8 mouse cellular contexts compared by ENCODE assay signal in genomic region chr1:151570981-151571837, GRCm38 (mm10). TPM values are rescaled to one million over a fixed set of nuclear protein-coding genes. Genes with fewer than 3 reads are reported as not detected.
DNase-seq lines count a peak whose midpoint lies in the region; ATAC-seq lines count a peak whose summit lies in the region.

TSS of gene Fam129a (plus strand) at chr1:151571186.

- peak within 1 kb of the TSS; percentile 57 for H3K4me3 ChIP-seq in intestine, embryonic 15.5 days (replicated peaks)
- peak within 1 kb of the TSS; percentile 55 for H3K4me3 ChIP-seq in liver, embryonic 13.5 days (replicated peaks)

- H3K36me3 ChIP-seq in intestine, embryonic 15.5 days = no peaks in the 10 kb centered on the region
- no peaks in the 10 kb centered on the region for H3K36me3 ChIP-seq in liver, embryonic 13.5 days

- peak; percentile 40; the same call in 1 of the 2 replicates for ATAC-seq in cerebellum, adult (ENCODE audit: insufficient number of reproducible peaks, low FRiP score, low TSS enrichment)
- peak; percentile 80 for ATAC-seq in granulocyte monocyte progenitor cell, adult 5-6 weeks (replicated peaks; ENCODE audit: poor library complexity, severe bottlenecking)
- peak; percentile 90 for ATAC-seq in intestine, embryonic 15.5 days
- ATAC-seq in liver, embryonic 13.5 days (ENCODE audit: low read depth) = peak; percentile 66
- peak; percentile 81 for ATAC-seq in monocyte, adult 5-6 weeks (replicated peaks; ENCODE audit: insufficient number of reproducible peaks, low FRiP score, low TSS enrichment, poor library complexity, severe bottlenecking)

- no peak within 1 kb of the TSS for H3K27ac ChIP-seq in intestine, embryonic 15.5 days
- no peak within 1 kb of the TSS for H3K27ac ChIP-seq in liver, embryonic 13.5 days

- H3K4me1 ChIP-seq in intestine, embryonic 15.5 days (replicated peaks) = 0 out of 2 replicates have a peak, but pooled peaks cover 4% of the 10 kb centered on the region
- H3K4me1 ChIP-seq in liver, embryonic 13.5 days (replicated peaks) = peaks cover 20% of the 10 kb centered on the region

- H3K27me3 ChIP-seq in intestine, embryonic 15.5 days (replicated peaks) = 0 out of 2 replicates have a peak, but pooled peaks cover 6% of the 10 kb centered on the region
- H3K27me3 ChIP-seq in liver, embryonic 13.5 days = peaks cover 21% of the 10 kb centered on the region

- H3K4me2 ChIP-seq in intestine, embryonic 15.5 days (replicated peaks) = peak within 1 kb of the TSS; percentile 95
- peak within 1 kb of the TSS; percentile 79 for H3K4me2 ChIP-seq in liver, embryonic 13.5 days

- 5% methylated on average over 46 of the region's 46 CpGs for WGBS in intestine, embryonic 15.5 days
- WGBS in liver, embryonic 13.5 days (ENCODE audit: insufficient replicate concordance) = 5% methylated on average over 46 of the region's 46 CpGs

- H3K9ac ChIP-seq in intestine, embryonic 15.5 days = peak within 1 kb of the TSS; percentile 56
- peak within 1 kb of the TSS; percentile 60 for H3K9ac ChIP-seq in liver, embryonic 13.5 days

- no peak for DNase-seq in cerebellum, adult 9-11 months
- peak; percentile 46 for DNase-seq in embryo, embryonic 10.5 days (ENCODE audit: low spot score)
- no peak for DNase-seq in liver, embryonic 13.5 days
- peak; percentile 70 for DNase-seq in testis, postnatal 10 days (ENCODE audit: low spot score)

- no peaks in the 10 kb centered on the region for H3K9me3 ChIP-seq in intestine, embryonic 15.5 days
- no peaks in the 10 kb centered on the region for H3K9me3 ChIP-seq in liver, embryonic 13.5 days (replicated peaks)

RNA-seq across cellular contexts. Expression of gene Fam129a, which starts in this region (rescaled TPM):
- 3.3 and 4.6 TPM in 2 replicates for total RNA-seq in granulocyte monocyte progenitor cell, adult 5-6 weeks (2014; fragmentation: Nextera tagmentation)
- total RNA-seq in granulocyte monocyte progenitor cell, adult 5-6 weeks (2017) = 6.3 and 6.5 TPM in 2 replicates
- 11.9 and 12.9 TPM in 2 replicates for polyA plus RNA-seq in intestine, embryonic 15.5 days (2015; fragmentation: Nextera tagmentation; extraction: Ambion mirVana)
- 2.5 and 3.0 TPM in 2 replicates for polyA plus RNA-seq in liver, embryonic 13.5 days (2015; fragmentation: Nextera tagmentation; extraction: Ambion mirVana)
- 94.5 to 113 TPM (median 95.7 TPM) in 3 replicates for total RNA-seq in monocyte, adult 5-6 weeks (2017)

Comparison
In these comparisons a context has a peak if more than half of its experiments do, and no peak if none do; other contexts are left out.
1. RNA of gene Fam129a (total RNA-seq): 94.5 to 113 TPM in monocyte, adult 5-6 weeks; 3.3 to 6.5 TPM in granulocyte monocyte progenitor cell, adult 5-6 weeks; every median in the first group is over 10 times any median in the second.
2. ATAC-seq: peak in every context shown above with its lines; median percentile 90 in intestine, embryonic 15.5 days; 81 in monocyte, adult 5-6 weeks; 80 in granulocyte monocyte progenitor cell, adult 5-6 weeks; 66 in liver, embryonic 13.5 days; 40 in cerebellum, adult.
3. DNase-seq: peak in embryo, embryonic 10.5 days (single experiment) and testis, postnatal 10 days (single experiment); none in cerebellum, adult 9-11 months (single experiment) and liver, embryonic 13.5 days (single experiment).